Mouse (Mus musculus) thymus, adult 18-20 months (tissue): Measurements from ENCODE around the gene Ehd4.

Experiments
- DNase-seq, 2 experiments: peaks; one replicate each; pipeline ENCODE4 v3.0.0; 2022; ENCODE audit warnings: mixed read lengths in 2 of 2

Ehd4 gene

DNA sequence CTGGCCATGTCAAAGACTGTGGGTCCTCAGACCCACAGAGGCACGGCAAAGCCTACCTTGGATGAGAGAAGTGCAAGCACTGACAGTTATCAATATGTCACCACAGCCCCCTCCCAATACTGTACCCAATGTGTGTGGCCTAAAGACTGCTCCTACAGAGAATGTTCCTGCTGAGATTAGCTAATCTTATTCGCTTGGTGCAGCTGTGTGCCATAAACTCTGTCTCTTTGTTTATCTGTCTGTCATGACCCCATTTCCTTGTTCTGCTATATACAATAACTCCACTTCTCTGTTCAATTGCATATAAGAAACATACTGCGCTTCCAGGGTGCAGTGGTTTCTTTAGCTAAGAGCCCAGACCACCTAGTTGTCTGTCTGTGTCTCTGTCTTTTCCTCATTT, 48.5 kb downstream of the Ehd4 start:
- no peak for DNase-seq

GRCm38 (mm10) chr2:120102881-120103280, 51.5 kb downstream of the Ehd4 start:
- no peak for DNase-seq

GRCm38 (mm10) chr2:120102450-120102849, 52.0 kb downstream of the Ehd4 start:
- DNase-seq, result no peak

- DNase-seq, result no peak
These were observed 52.4 kb downstream of the Ehd4 start for GRCm38 (mm10) chr2:120101961-120102360.

GRCm38 (mm10) chr2:120099886-120100285, 54.5 kb downstream of the Ehd4 start:
- no peak for DNase-seq

GRCm38 (mm10) chr2:120099263-120099662, 55.1 kb downstream of the Ehd4 start:
- no peak for DNase-seq

- DNase-seq, result no peak
These were observed 55.6 kb downstream of the Ehd4 start for GRCm38 (mm10) chr2:120098781-120099202.

- DNase-seq, result no peak
These were observed 56.5 kb downstream of the Ehd4 start for GRCm38 (mm10) chr2:120097868-120098267.

GRCm38 (mm10) chr2:120096711-120097110, 57.7 kb downstream of the Ehd4 start:
- no peak for DNase-seq

DNA sequence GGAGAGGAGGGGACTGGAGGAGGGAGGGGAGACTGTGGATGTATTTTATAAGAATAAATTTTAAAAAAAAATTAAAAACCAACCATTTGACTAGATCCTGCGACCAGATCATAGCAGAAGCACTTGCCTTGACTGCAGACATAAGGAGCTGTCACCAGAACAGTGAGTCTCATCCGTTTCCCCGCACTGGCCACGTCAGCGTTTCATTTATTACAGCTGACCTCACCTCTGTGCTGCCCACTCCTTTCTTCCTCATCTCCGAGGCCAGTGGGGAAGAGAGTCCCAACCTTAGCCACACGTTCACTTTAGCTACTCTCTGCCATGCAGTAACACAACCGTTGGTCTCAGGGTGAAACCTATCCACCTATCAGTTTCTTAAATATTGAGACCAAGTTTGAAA, 58.2 kb downstream of the Ehd4 start:
- DNase-seq, result no peak

GRCm38 (mm10) chr2:120095171-120095570, 59.2 kb downstream of the Ehd4 start:
- DNase-seq, result no peak

DNA sequence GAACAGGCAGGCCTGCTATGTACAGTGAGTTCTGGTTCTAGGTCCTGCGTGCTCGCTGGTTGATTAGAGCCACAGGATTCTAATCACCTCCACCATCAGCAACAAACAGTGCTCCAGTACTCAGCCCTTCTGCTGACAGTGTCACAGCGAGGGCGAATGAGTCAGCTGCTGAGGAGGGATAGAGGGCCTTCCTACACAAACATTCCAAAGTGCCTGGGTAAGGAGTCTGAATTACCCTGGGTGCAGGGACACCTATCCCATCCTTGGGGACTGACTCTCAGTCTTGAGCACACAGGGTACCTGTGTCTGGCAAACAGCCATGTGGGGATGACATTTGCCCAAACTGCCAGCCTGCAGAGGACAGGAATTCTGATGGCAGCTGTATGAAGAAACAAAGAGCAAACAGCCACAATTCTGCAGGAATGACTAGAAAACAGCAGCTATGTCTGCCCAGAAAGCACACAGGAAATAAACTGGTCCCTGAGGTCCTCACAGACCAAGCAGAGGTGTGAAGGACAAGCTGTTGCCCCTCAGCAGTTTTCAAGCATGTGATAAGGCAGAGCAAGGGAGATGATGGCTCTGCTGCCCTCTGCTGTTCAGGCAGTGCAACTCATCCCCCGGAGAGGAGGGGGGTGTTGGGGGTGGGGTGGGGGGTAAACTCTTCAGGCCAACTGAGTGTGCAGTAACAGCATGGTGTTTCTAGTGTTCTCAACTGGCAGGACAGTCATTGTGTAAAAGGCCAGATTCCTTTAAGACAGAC, 60.6 kb downstream of the Ehd4 start:
- no peak for DNase-seq

GRCm38 (mm10) chr2:120090979-120091378, 63.4 kb downstream of the Ehd4 start:
- no peak for DNase-seq

- no peak for DNase-seq
These were observed 66.5 kb downstream of the Ehd4 start for GRCm38 (mm10) chr2:120087897-120088296.

- DNase-seq, result no peak
These were observed 67.0 kb downstream of the Ehd4 start for GRCm38 (mm10) chr2:120087391-120087790.

- no peak for DNase-seq
These were observed 68.4 kb downstream of the Ehd4 start for GRCm38 (mm10) chr2:120086038-120086437.

DNA sequence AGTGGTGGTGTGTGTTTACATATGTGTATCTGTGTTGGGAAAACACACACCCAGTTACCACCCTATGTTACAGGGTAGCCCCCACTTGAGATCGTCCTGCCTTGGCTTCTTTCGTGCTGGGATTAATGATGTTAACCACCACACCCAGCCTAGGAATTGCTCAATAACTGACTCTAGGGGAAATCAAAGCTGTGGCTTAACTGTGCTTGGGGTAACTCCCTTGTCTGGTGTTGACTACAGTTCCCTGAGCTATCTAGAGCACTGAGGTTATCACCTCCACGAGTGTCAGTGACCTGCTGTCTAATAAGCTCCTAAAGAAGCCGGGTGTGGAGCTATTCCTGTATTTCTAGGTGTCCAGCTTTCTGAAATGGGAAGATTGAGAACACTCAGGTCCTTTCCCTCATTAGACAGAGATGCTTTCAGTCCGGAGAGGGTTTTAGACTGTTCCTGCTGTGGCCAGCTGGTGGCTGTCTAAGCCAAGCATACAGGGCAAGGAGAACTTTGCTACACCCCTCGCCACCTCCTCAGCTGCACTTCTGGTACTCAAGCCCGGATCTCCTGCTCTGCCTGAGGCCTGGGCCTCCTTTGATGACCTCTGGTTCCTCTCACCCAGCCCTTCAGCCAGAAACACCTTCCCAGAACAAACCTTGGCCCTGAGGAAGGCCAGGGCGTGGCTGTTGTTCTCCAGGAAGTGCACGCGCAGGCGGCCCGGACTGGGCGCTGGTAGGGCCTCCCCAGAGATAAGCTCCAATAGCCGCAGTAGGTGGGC, 69.6 kb downstream of the Ehd4 start:
- DNase-seq, result no peak

- no peak for DNase-seq
These were observed 72.0 kb downstream of the Ehd4 start for GRCm38 (mm10) chr2:120082416-120082815.

DNA sequence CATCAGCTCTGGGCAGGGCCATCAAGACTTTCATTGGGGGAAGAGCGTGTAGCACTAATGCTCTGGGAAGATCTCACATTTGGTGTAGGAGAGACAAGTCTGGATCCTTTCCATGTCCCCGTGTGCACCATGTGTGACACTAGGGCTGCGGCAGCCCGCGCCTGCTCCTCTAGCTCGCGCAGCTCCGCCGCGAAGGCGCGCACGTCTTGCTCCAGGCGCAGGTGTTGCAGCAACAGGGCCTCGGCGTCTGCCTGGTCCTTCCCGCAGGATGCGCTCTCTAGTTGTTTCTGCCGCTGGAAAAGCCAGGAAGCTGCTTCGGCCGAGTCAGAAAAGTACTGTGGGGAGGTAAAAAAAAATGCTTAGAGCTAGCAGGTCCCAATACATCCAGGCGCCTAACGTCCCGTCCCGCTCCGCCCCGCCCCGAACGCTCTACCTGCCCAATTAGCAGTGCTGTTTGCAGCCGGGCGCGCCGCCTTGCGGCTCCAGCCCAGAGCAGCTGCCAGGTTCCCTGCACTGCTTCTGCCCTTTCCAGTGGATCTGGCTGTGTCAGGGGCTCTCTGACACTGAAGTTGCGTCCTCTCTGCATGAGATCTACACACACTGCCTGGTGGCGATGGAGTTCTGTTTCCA, 78.2 kb downstream of the Ehd4 start:
- peak; percentile 11 to 22 for DNase-seq

DNA sequence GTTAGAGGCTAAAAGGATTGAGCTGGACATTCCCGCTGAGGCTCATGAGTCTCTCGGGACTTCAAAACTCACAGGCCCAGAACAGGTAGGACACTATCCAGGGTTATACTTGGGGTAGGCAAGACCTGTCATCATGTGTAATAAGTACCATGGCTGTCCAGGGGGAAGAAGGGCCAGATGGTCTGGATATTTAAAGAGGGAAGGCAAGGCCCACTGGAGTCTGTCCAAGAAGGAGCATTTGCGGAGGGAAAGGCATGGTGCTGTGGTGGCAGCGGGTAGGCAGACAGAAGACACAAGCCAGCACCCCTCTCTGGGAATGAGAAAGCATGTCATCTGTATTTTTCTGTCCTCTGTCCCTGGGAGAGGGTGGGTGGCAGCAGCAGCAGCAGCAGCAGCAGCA, 80.3 kb downstream of the Ehd4 start:
- no peak for DNase-seq

DNA sequence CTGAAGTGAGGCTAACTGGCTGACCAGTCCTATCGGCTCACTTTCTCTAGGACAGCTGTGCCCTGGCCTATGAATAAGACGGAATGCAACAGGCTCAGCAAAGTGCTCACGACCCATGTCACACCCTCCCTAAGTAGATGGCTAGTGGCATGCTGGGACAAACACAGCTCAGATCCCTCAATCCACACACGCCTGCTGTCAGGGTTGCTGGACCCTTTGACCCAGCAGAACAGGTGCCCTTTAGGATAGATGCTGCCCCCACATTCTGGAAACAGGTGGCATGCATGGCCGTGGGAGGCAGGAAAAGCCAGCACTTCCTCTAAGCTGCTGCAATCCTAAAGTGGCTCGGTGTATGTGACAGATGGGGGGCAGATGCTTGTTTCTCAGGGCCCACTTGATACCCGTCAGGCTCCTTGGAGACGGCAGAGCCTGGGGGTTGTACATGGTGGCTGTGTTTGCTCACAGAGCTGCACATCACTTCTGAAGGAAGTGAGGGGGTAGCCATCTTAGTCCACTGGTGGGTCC, 84.9 kb downstream of the Ehd4 start:
- DNase-seq, result no peak

DNA sequence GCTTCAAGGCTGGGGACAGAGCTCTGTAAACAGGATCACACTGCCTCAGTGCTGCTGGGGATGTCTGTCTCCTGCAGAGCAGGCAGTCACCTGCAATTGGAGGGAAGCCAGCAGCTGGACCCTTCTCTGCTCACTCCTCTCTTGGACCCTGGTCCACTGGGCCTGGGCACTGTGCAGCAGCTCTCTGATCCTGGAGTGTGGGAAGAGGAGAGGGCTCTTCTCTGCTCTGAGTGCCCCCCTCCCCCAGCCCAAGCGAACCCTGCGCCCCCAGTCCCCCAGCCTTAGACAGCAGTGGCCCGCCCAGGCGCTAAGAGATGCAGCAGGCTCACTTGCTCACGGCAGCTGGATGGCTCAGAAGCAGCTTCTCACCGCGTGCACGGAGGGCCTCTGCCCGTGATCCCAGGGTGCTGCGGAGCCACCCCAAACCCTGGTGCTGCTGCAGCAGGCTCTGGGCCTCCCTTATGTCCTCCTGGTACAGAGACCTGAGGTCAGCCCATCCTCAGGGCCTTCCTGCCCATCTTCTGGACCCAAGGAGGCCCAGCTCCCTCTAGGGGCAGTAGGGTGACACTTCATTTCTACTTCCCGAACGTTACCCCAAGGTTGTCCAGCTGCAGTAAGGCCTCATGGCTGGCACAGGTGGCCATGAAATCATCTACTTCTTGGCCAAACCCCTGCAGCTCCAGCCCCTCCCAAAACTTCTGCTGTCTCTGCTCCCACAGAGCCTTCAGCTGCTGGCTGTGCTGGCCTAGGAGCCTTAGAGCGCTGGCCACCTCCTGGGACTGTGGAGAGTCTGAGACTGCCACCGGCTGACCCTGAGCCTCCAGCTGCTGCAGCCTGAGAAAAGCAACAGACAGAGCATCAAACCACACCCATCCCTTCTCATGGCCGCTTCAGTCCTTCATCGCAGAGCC, 85.6 kb downstream of the Ehd4 start:
- DNase-seq, result no peak
